ENCODE assay signal across 7 mouse cellular contexts in genomic region chr11:5015720-5016119, GRCm38 (mm10). TPM values are rescaled to one million over a fixed set of nuclear protein-coding genes. Genes with fewer than 3 reads are reported as not detected.
DNase-seq lines count a peak whose midpoint lies in the region; ATAC-seq and TF ChIP-seq lines count a peak whose summit lies in the region.

No protein-coding gene starts in this region.

- no peak for TF ChIP-seq POLR2A in ES-Bruce4 (IDR thresholded peaks at IDR 0.05; ENCODE audit: insufficient read depth, low read length)
- TF ChIP-seq POLR2A in small intestine, adult 2 months (IDR thresholded peaks at IDR 0.05; ENCODE audit: low read depth, low read length) = no peak

- peak; percentile 77 for TF ChIP-seq CTCF in ES-Bruce4 (IDR thresholded peaks at IDR 0.05; ENCODE audit: low read depth, low read length)
- TF ChIP-seq CTCF in Patski (IDR thresholded peaks at IDR 0.05) = peak; percentile 71
- TF ChIP-seq CTCF in lung, embryonic 14.5 days (IDR thresholded peaks at IDR 0.05; ENCODE audit: low read depth) = peak; percentile 60
- peak; percentile 61; the same call in 1 of the 2 replicates for TF ChIP-seq CTCF in small intestine, adult 2 months (IDR thresholded peaks at IDR 0.05; ENCODE audit: extremely low read depth, insufficient read length, insufficient replicate concordance, low read depth, low read length)

- TF ChIP-seq EP300 in ES-Bruce4 (IDR thresholded peaks at IDR 0.05; ENCODE audit: insufficient read depth, low read depth, low read length) = no peak

- H3K27me3 ChIP-seq in ES-Bruce4 (ENCODE audit: control insufficient read depth, insufficient read depth, low read length, poor library complexity, severe bottlenecking) = no peaks in the 10 kb centered on the region
- H3K27me3 ChIP-seq in Patski = no peaks in the 10 kb centered on the region
- H3K27me3 ChIP-seq in lung, embryonic 14.5 days (ENCODE audit: insufficient read depth, low read length) = no peaks in the 10 kb centered on the region
- H3K27me3 ChIP-seq in small intestine, adult 2 months (ENCODE audit: control insufficient read depth, insufficient read depth, low read length) = no peaks in the 10 kb centered on the region

- POLR2A ChIA-PET in Patski (lab: Charles Lee) = interaction anchor here (0.8 to 1.3 kb wide), 3 partner anchors 18 to 51 kb away, joined by 3 to 4 read pairs (median 3); partner anchors contain the start of gene Gas2l1

- H3K9ac ChIP-seq in ES-Bruce4 (ENCODE audit: low read depth, poor library complexity, severe bottlenecking) = no peak overlapping the region
- H3K9ac ChIP-seq in lung, embryonic 14.5 days = no peak overlapping the region

- DNase-seq in Patski (ENCODE audit: low read depth, low spot score) = peak; percentile 25
- peak; percentile 64 for DNase-seq in heart, adult 8-10 months (ENCODE audit: low spot score)
- DNase-seq in layer of hippocampus, adult 11-12 months (ENCODE audit: low spot score) = peak; percentile 88
- peak; percentile 60 for DNase-seq in lung, embryonic 14.5 days

- CTCF ChIA-PET in Patski (lab: Charles Lee) = interaction anchor here (0.6 to 1.9 kb wide), 8 partner anchors 9 to 79 kb away, joined by 3 to 7 read pairs (median 4); partner anchors contain the start of gene Gas2l1

- H3K4me3 ChIP-seq in ES-Bruce4 (ENCODE audit: low read depth, low read length) = no peak overlapping the region
- no peak overlapping the region for H3K4me3 ChIP-seq in lung, embryonic 14.5 days (ENCODE audit: low read depth, low read length)
- H3K4me3 ChIP-seq in small intestine, adult 2 months (ENCODE audit: low read depth, low read length) = no peak overlapping the region

- ATAC-seq in Patski = peak; percentile 72
- ATAC-seq in common myeloid progenitor, adult 5-6 weeks (replicated peaks; ENCODE audit: low read depth, poor library complexity, severe bottlenecking) = peak; percentile 46
- ATAC-seq in lung, embryonic 14.5 days (ENCODE audit: insufficient read depth) = no peak

- H3K27ac ChIP-seq in ES-Bruce4 (ENCODE audit: insufficient read depth, low read length) = no peak overlapping the region
- H3K27ac ChIP-seq in lung, embryonic 14.5 days (ENCODE audit: low read depth) = no peak overlapping the region
- no peak overlapping the region for H3K27ac ChIP-seq in small intestine, adult 2 months (ENCODE audit: insufficient read depth, low read depth, low read length)

- H3K9me3 ChIP-seq in ES-Bruce4 (replicated peaks; ENCODE audit: control insufficient read depth, insufficient read depth, low read length, poor library complexity, severe bottlenecking) = no peaks in the 10 kb centered on the region
- H3K9me3 ChIP-seq in lung, embryonic 14.5 days (ENCODE audit: low read depth, low read length) = no peaks in the 10 kb centered on the region

- no peak overlapping the region for H3K4me2 ChIP-seq in lung, embryonic 14.5 days

- WGBS in lung, embryonic 14.5 days = 50% methylated on average over 2 of the region's 2 CpGs
- WGBS in small intestine, adult 2 months = 60% methylated on average over 2 of the region's 2 CpGs

- H3K36me3 ChIP-seq in ES-Bruce4 (ENCODE audit: control insufficient read depth, insufficient read depth, low read length, poor library complexity, severe bottlenecking) = peaks cover 15% of the 10 kb centered on the region
- H3K36me3 ChIP-seq in lung, embryonic 14.5 days (ENCODE audit: insufficient read depth) = peaks cover 74% of the 10 kb centered on the region
- peaks cover 82% of the 10 kb centered on the region for H3K36me3 ChIP-seq in small intestine, adult 2 months (ENCODE audit: control insufficient read depth, insufficient read depth, low read length)

- in situ Hi-C loops in Patski (cut with MboI; ENCODE audit: low pct_unique_long_range_greater_than_20kb) = loop anchor here (5.0 kb wide), 1 partner anchor 52 kb away; the partner anchor contains the start of gene Gas2l1

- H3K4me1 ChIP-seq in ES-Bruce4 (ENCODE audit: control insufficient read depth, insufficient read depth, low read length) = no peaks in the 10 kb centered on the region
- no peaks in the 10 kb centered on the region for H3K4me1 ChIP-seq in lung, embryonic 14.5 days (ENCODE audit: insufficient read depth)
- H3K4me1 ChIP-seq in small intestine, adult 2 months (ENCODE audit: control insufficient read depth, insufficient read depth, insufficient read length, low read length) = no peaks in the 10 kb centered on the region

RNA-seq across cellular contexts. Expression of gene Ap1b1, which starts 29.1 kb away (rescaled TPM):
- 55.4 and 61.2 TPM in 2 replicates for polyA plus RNA-seq in ES-Bruce4 (2011; ENCODE audit: insufficient read depth, insufficient read length, low read depth, missing spikeins)
- polyA plus RNA-seq in Patski (2021) = 69.7 TPM
- total RNA-seq in common myeloid progenitor, adult 5-6 weeks (2017) = 69.1 and 72.2 TPM in 2 replicates
- total RNA-seq in heart, adult 8-10 months (2022) = 10 to 100 TPM; 44.3 to 62.4 (median 54.2) TPM
- 45.6 and 48.9 TPM in 2 replicates for polyA plus RNA-seq in lung, embryonic 14.5 days (2014; fragmentation: Nextera tagmentation; extraction: Ambion mirVana)
- polyA plus RNA-seq in small intestine, adult 2 months (2012; rRNA removed) = 55.8 and 96.1 TPM in 2 replicates

RNA-seq across cellular contexts. Expression of gene Rasl10a, which starts 42.2 kb away (rescaled TPM):
- polyA plus RNA-seq in ES-Bruce4 (2011; ENCODE audit: insufficient read depth, insufficient read length, low read depth, missing spikeins) (4.2 and 4.4 TPM in 2 replicates), Patski (2021) (2.4 TPM)
- total RNA-seq in common myeloid progenitor, adult 5-6 weeks (2017) = not detected in 2 replicates
- 1 to 10 TPM; 3.3 to 7.8 (median 5.8) TPM for total RNA-seq in heart, adult 8-10 months (2022)
- 0.75 and 0.78 TPM in 2 replicates for polyA plus RNA-seq in lung, embryonic 14.5 days (2014; fragmentation: Nextera tagmentation; extraction: Ambion mirVana)
- polyA plus RNA-seq in small intestine, adult 2 months (2012; rRNA removed) = 0.53 and 1.2 TPM in 2 replicates

RNA-seq across cellular contexts. Expression of gene Gas2l1, which starts 49.4 kb away (rescaled TPM):
- 28.4 and 31.8 TPM in 2 replicates for polyA plus RNA-seq in ES-Bruce4 (2011; ENCODE audit: insufficient read depth, insufficient read length, low read depth, missing spikeins)
- 56.3 TPM for polyA plus RNA-seq in Patski (2021)
- 1.3 TPM in 1 of 2 replicates, not detected in the other for total RNA-seq in common myeloid progenitor, adult 5-6 weeks (2017)
- 10 to 100 TPM; 13.8 to 18.1 (median 15.6) TPM for total RNA-seq in heart, adult 8-10 months (2022)
- 33.2 and 36.3 TPM in 2 replicates for polyA plus RNA-seq in lung, embryonic 14.5 days (2014; fragmentation: Nextera tagmentation; extraction: Ambion mirVana)
- 46.7 and 123 TPM in 2 replicates for polyA plus RNA-seq in small intestine, adult 2 months (2012; rRNA removed)

Comparison
In these comparisons a context has a peak if more than half of its experiments do, and no peak if none do; other contexts are left out.
1. DNase-seq: peak in every context shown above with its lines; median percentile 88 in layer of hippocampus, adult 11-12 months; 64 in heart, adult 8-10 months; 60 in lung, embryonic 14.5 days; 25 in Patski.